Mouse (Mus musculus): ENCODE data around the gene Nrp1. TPM values are rescaled to one million over a fixed set of nuclear protein-coding genes. Genes with fewer than 3 reads are reported as not detected.

Nrp1 gene
- total RNA-seq, 2 experiments from 2014 or later = 20.6 to 33.3 TPM

GRCm38 (mm10) chr8:128415730-128416684 is 57.6 kb downstream of the Nrp1 start:
- intact Hi-C loops (cut with DNase I) = no loop called here
- DNase-seq = no peak

- no peak for DNase-seq
- intact Hi-C loops (cut with DNase I) = no loop called here
These were observed 58.5 kb downstream of the Nrp1 start for GRCm38 (mm10) chr8:128416896-128417295.

DNA sequence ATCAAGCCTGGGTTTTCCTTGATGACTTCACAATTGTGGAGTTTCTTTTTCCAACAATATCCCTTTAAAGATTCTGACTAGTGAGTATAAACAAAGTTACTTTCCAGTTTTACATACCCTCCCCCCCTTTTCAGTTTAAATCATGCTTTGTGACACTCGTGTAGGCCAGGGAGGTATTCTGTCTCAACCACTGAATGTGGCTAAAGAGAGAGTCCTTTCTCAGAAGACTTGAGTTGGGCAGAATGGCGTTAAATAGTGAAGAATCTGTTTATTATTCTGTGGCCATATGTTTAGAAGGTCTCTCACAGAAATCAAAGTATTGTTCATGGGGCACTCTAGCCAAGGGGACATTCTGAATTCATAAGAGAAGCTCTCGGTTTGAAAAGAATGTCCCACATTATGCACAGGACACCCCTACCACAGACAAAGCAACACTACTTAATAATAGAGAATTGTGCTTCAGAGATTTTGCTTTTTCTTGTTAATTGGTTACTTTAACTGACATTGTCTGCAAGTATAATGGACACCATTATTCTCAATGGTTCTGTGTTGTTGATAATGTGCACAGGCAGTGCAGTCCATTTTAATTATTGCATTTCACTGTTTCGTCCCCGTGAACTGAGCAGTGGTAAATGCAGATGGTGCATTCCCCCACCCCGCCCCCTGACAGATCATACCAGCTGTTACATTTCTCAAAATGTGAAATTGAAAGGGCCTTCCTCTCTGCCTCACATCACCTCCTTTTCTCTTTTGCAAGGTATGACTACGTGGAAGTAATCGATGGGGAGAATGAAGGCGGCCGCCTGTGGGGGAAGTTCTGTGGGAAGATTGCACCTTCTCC is 59.8 kb downstream of the Nrp1 start:
- intact Hi-C loops (cut with DNase I) = no loop called here
- DNase-seq = no peak

DNA sequence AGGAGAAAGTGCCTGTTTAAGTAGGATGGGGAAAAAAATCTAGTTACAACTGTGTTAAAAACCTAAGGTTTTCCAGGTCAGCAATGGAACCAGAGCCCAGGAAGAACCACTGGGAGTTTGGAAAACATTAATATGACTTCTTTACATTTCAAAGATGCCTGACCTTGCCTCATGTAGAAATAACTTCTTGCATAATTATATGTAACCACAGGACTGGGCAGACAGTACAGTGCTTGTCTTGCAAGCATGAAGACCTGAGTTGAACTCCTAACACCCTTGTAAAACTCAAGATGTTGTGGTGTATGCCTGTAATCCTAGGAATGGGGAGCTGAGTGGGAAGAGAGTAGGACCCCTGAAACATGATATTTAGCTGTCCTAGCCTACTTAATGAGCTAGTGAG is 61.6 kb downstream of the Nrp1 start:
- intact Hi-C loops (cut with DNase I) = no loop called here
- no peak for DNase-seq

GRCm38 (mm10) chr8:128420402-128420801 is 62.0 kb downstream of the Nrp1 start:
- no peak for DNase-seq

GRCm38 (mm10) chr8:128423813-128424212 is 65.4 kb downstream of the Nrp1 start:
- no peak for DNase-seq
- intact Hi-C loops (cut with DNase I) = no loop called here

More at GRCm38 (mm10) chr8:128420402-128420801, 62.0 kb downstream of the Nrp1 start:
- intact Hi-C loops (cut with DNase I) = no loop called here

DNA sequence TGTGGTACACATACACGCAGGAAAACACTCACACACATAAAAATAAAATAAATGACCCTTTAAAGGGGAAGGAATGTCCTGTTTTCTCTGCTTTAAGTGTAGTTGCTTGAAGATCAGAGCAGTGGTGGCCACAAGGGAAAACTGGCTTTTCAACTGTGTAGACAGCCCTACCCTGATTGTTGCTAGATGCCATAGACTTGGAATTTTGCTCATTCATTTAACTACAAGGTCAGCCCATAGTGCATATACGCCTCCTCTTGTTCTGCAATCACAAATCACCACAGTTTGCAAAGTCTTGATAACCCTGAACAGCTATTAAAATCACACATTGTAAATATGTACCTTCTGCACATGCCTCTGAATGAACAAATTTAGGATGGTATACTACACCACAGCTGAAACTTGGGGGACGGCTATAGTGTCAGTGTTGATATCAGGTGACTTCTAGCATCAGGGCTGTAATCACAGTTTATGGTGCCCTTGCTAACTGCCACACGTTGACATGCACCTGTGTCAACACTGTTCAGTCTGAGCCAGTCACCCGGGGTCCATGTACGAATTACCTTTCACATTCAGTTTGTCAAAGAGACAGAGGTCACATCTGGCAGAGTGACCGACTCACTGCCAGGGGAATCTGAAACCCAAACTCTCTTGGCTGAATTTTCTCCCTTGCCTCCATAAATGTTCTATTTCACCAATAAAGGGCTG is 66.4 kb downstream of the Nrp1 start:
- DNase-seq = no peak
- intact Hi-C loops (cut with DNase I) = no loop called here

GRCm38 (mm10) chr8:128427071-128427470 is 68.7 kb downstream of the Nrp1 start:
- no peak for DNase-seq
- intact Hi-C loops (cut with DNase I) = no loop called here

- intact Hi-C loops (cut with DNase I) = no loop called here
- no peak for DNase-seq
These were observed 70.6 kb downstream of the Nrp1 start for GRCm38 (mm10) chr8:128428971-128429370.

GRCm38 (mm10) chr8:128431082-128431481 is 72.7 kb downstream of the Nrp1 start:
- intact Hi-C loops (cut with DNase I) = no loop called here

GRCm38 (mm10) chr8:128435749-128436148 is 77.3 kb downstream of the Nrp1 start:
- intact Hi-C loops (cut with DNase I) = no loop called here
- DNase-seq = no peak

More at GRCm38 (mm10) chr8:128431082-128431481, 72.7 kb downstream of the Nrp1 start:
- no peak for DNase-seq

DNA sequence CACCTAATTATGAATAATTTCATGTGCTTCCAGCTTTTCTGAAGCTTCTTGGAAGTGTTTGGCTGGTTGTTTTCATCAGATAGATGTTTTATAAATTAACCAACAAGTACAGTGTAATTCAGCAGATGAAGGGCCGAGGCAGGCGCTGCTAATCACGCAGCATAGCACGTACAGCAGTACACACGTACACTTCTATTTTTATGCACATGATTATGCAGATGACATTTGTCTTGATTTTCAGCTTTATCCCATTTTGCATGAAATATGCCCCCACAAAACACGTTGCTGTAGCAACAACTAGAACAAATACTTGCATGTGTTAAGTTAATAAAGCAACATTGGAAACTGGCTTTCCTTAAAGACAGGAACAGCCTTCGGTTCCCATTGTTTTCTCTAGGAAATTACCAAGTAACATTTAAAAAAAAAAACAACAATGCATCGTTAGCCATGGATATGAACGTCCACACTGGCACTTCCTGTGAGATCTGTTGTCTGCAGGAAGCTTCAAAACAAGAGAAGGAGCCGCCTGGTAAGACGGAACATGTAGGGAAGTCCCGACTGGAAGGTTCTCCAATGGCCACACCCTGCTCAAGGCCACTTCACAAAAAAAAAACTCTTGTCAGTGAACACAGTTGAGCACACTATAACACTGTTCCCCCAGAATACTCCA is 78.9 kb downstream of the Nrp1 start:
- no peak for DNase-seq
- intact Hi-C loops (cut with DNase I) = no loop called here

DNA sequence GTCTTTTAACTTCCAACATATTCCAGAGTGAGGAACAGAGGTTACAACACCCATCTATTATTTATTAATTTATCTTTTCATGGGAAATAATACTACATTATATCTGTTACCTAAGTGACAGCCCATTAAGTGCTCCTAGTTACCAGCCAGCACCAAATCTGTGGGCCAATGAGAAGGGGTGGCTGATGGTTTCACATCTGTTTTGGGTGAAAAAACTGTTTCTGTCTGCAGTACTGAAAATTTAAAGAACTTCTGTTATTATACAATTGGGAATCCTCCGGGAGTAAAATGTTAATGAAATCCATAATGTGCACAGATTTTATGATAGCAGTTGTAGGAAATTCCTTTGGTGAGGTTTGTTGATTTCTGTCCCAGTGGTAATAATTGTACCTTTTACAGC is 83.0 kb downstream of the Nrp1 start:
- DNase-seq = no peak
- intact Hi-C loops (cut with DNase I) = no loop called here

DNA sequence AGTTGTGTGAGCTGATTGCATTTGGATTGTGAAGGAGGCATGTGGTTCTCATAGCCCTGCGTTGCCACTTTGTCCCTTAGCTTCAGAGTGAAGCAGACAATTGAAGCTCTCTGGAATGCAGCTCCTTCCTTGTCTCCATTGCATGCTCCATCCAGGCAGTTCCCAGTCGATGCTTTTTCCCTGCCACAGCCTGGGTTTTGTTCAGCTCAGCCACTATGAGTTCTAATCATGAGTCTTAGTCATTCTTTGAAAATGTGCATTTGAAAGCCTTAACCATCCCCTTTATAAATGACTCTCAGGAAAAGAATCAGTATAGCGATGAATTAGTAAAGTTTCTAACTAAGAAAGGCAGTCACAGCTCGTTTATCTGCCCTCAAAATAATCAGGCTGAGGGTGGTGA is 87.2 kb downstream of the Nrp1 start:
- no peak for DNase-seq
- intact Hi-C loops (cut with DNase I) = no loop called here

GRCm38 (mm10) chr8:128446636-128447035 is 88.2 kb downstream of the Nrp1 start:
- DNase-seq = no peak

DNA sequence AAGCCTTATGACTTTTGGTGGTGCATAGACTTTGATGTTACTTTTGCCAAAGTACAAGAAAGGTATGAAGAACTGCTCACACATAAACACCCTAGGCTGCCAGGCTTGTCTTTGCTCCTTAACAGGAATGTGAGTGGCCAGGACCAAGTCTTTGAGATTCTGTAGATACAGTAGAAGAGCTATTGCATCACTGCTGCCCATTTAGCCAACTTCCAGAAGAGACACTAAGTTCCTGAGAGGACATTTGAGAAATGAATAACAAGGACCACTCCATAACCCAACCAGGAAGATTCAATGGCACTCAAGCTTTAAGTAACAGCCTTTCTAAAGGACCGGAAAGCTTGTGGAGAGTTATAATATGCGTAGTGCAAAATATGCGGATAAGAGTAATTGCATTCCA is 88.9 kb downstream of the Nrp1 start:
- intact Hi-C loops (cut with DNase I) = loop anchor here (1.0 kb wide), 1 partner anchor 9 kb away; no protein-coding TSS in a partner anchor
- no peak for DNase-seq

More at GRCm38 (mm10) chr8:128446636-128447035, 88.2 kb downstream of the Nrp1 start:
- intact Hi-C loops (cut with DNase I) = loop anchor here (1.0 kb wide), 1 partner anchor 8 kb away; no protein-coding TSS in a partner anchor

GRCm38 (mm10) chr8:128450390-128451032 is 92.1 kb downstream of the Nrp1 start:
- no peak for DNase-seq
- intact Hi-C loops (cut with DNase I) = no loop called here

DNA sequence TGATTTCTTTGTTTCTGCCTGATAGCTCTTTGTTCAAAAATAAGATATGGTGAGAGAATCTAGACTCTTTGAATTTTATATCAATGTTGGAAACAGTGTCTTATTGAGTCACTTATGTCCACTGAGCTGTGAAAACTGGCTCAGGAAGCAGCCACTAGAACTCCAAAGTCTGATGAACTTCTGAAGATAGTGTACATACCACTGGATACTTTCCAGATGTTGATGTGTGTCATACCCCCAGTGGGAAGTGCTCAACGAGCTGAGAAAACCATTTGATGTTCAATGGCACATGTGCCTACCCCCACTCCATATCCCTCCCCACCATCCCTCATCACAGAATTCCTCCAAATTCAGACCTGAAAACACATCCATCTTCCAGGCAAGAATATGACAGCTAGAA is 92.7 kb downstream of the Nrp1 start:
- no peak for DNase-seq
- intact Hi-C loops (cut with DNase I) = no loop called here

DNA sequence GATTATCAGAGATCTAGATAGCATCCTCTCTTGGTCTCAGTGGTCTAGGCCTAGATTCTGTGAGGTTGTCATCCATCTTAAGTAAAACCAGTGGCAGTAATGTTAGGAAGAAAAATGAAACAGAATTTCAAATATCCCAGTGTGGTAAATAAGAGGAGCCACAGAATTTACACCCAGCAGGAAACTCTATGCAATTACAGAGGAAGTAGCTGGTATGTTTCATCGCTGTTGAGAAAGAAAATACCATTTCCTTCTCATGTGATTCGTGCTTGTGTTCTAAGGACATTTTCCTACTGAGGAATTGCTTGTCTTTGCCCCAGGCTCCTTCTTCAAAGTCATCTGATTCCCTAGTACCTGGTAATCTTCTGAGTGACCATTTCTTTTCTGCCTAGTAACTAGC is 95.1 kb downstream of the Nrp1 start:
- intact Hi-C loops (cut with DNase I) = no loop called here
- no peak for DNase-seq
